Mouse (Mus musculus) olfactory bulb, adult 2 months (tissue): ENCODE measurements around the gene Necab2. TPM values are rescaled to one million over a fixed set of nuclear protein-coding genes. Genes with fewer than 3 reads are reported as not detected.

Experiments
- H3K27ac ChIP-seq: fragments of 200-500 bp; 2 replicates; pipeline ENCODE4 v1.5.1; 2012; ENCODE audit warnings: low read depth, low read length; ENCODE audit not compliant: insufficient read depth
- H3K4me1 ChIP-seq: fragments of 200-500 bp; 2 replicates; pipeline ENCODE4 v1.6.1; 2012; ENCODE audit warnings: low read length; ENCODE audit not compliant: control insufficient read depth, insufficient read depth
- H3K4me3 ChIP-seq: fragments of 200-500 bp; 2 replicates; pipeline ENCODE4 v1.5.1; 2012; ENCODE audit warnings: mild to moderate bottlenecking, low read depth, low read length, moderate library complexity; ENCODE audit not compliant: insufficient read depth
- CTCF ChIP-seq: fragments of 200-500 bp; IDR thresholded peaks from 2 replicates; pipeline ENCODE4 v1.5.1; 2012; ENCODE audit warnings: low read depth, mild to moderate bottlenecking, low read length, moderate library complexity; ENCODE audit not compliant: insufficient read depth
- POLR2A ChIP-seq: fragments of 200-500 bp; IDR thresholded peaks from 2 replicates; pipeline ENCODE4 v1.6.1; 2012; ENCODE audit warnings: mild to moderate bottlenecking, low read depth, low read length, moderate library complexity; ENCODE audit not compliant: insufficient read depth
- WGBS: fragments of 180-500 bp; shearing (Covaris S2); methylation state at CpG from one replicate; pipeline ENCODE4 v1.1.7; 2018; 5-methylcytosine and 5-hydroxymethylcytosine counted together
- polyA plus RNA-seq: library from polyadenylated mRNA; stranded (reverse); fragments of >200 nt; gene quantifications from 2 replicates; pipeline ENCODE4 v1.2.4, GENCODE M21; 2012; ENCODE audit warnings: low replicate concordance; ENCODE audit not compliant: missing spikeins, insufficient read depth, insufficient read length

Necab2 gene
- polyA plus RNA-seq, 1 experiment, result not detected

GRCm38 (mm10) chr8:119484145-119484896, 37.8 kb downstream of the Necab2 start:
- Histone ChIP-seq H3K27ac (no peak overlapping the region), H3K4me3 (no peak overlapping the region), H3K4me1 (no peaks in the 10 kb centered on the region)
- 85% methylated on average over 11 of the region's 11 CpGs for WGBS
- TF ChIP-seq POLR2A (no peak), CTCF (no peak)

GRCm38 (mm10) chr8:119487093-119487492, 40.6 kb downstream of the Necab2 start:
- 75% methylated on average over 7 of the region's 7 CpGs for WGBS
- H3K4me1 ChIP-seq, result peaks cover 9% of the 10 kb centered on the region
- H3K27ac ChIP-seq, result no peak overlapping the region
- no peak for TF ChIP-seq CTCF
- no peak for TF ChIP-seq POLR2A
- no peak overlapping the region for H3K4me3 ChIP-seq

DNA sequence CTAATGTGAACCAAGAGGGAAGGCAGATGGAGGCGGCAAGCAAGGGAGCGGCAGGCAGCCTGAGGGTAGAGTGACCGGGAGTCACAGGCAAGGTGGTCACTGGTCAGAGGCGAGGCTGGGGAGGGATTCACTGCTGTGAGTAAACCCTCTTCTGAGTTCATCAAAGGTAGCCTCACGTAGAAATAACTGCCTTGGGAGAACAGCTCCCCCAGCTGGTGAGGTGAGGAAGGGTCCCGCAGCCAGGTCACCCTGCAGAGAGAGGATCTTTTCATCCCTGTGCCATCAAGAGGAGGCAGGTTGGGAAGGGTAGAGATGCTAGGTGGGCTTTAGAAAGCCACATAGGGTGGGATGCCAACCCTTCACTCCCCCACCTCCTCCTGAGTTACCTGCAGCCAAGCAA, 50.3 kb downstream of the Necab2 start:
- TF ChIP-seq CTCF (peak; percentile 54; the same call in 1 of the 2 replicates), POLR2A (no peak)
- Histone ChIP-seq H3K4me1 (peaks cover 39% of the 10 kb centered on the region), H3K4me3 (no peak overlapping the region), H3K27ac (peak overlapping the region; percentile 46; the same call in 1 of the 2 replicates)
- 40% methylated on average over 6 of the region's 6 CpGs for whole genome bisulfite sequencing

DNA sequence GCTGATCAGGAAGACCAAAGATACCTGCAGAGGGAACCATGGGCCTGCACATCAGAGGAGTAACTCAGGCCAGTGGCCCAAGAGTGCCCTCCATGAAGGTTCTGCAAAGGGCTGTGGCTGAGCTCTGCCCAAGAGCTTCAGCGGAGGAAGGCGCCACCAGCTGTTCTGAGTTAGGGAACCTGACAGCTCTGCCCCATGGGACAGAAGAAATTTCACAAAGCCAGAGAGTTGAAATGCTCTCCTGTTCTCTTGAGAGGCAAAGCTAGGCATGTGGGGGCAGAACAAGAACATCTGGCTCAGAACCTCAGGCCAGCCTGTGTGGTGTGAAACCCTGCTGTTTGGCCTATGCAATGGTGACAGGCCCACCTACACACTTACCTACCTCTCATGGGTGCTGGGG, 53.3 kb downstream of the Necab2 start:
- peaks cover 61% of the 10 kb centered on the region for H3K4me1 ChIP-seq
- 82% methylated on average over 2 of the region's 2 CpGs for WGBS
- no peak overlapping the region for H3K4me3 ChIP-seq
- H3K27ac ChIP-seq, result no peak overlapping the region
- no peak for TF ChIP-seq CTCF
- TF ChIP-seq POLR2A, result no peak

GRCm38 (mm10) chr8:119501598-119501997, 55.1 kb downstream of the Necab2 start, which contains the start of gene Slc38a8:
Gene Slc38a8 (minus strand): TSS chr8:119501698.
- Histone ChIP-seq H3K4me1 (peaks cover 70% of the 10 kb centered on the region), H3K4me3 (no peak within 1 kb of the TSS), H3K27ac (no peak within 1 kb of the TSS)
- WGBS, result 62% methylated on average over 5 of the region's 5 CpGs
- TF ChIP-seq CTCF, result no peak
- TF ChIP-seq POLR2A, result no peak

GRCm38 (mm10) chr8:119502111-119502510, 55.6 kb downstream of the Necab2 start:
- TF ChIP-seq CTCF (no peak), POLR2A (no peak)
- no peak overlapping the region for H3K4me3 ChIP-seq
- H3K4me1 ChIP-seq, result peaks cover 66% of the 10 kb centered on the region
- no peak overlapping the region for H3K27ac ChIP-seq
- WGBS, result 75% methylated on average over 4 of the region's 4 CpGs

DNA sequence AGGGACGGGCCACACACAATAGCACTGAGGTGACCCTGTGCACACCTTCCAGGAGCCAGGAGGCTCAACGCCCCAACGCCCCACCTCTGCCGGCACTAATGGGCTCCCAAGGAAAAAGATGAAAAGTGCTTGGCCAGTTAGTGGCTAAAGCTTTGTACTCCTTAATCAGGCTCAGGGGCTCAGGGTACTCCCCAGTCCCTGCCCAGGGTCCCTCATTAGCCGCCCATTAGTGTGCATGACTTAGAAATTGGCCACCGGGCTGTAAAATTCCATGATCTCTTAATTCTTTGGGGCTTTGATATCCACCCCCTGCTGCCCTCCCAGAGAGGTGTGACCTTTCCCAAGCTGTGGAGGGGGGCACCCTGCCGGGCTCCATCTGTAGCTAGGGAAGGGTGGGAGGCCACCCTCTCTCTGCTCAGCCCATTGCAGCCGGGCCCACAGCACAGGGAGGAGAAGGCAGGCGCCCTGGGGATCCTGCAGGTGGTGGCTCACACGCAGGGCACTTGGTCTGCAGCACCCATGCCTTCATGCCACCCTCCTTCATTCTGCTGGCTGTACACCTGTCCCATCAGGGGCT, 56.8 kb downstream of the Necab2 start:
- WGBS, result 51% methylated on average over 10 of the region's 10 CpGs

GRCm38 (mm10) chr8:119505488-119505887, 59.0 kb downstream of the Necab2 start:
- no peak for TF ChIP-seq CTCF
- TF ChIP-seq POLR2A, result no peak
- WGBS, result 32% methylated on average over 9 of the region's 9 CpGs
- H3K4me1 ChIP-seq, result peaks cover 51% of the 10 kb centered on the region
- no peak overlapping the region for H3K4me3 ChIP-seq
- no peak overlapping the region for H3K27ac ChIP-seq

More for the DNA sequence above, 56.8 kb downstream of the Necab2 start:
- Histone ChIP-seq H3K4me1 (peaks cover 61% of the 10 kb centered on the region), H3K4me3 (no peak overlapping the region), H3K27ac (no peak overlapping the region)
- TF ChIP-seq POLR2A (no peak), CTCF (no peak)

DNA sequence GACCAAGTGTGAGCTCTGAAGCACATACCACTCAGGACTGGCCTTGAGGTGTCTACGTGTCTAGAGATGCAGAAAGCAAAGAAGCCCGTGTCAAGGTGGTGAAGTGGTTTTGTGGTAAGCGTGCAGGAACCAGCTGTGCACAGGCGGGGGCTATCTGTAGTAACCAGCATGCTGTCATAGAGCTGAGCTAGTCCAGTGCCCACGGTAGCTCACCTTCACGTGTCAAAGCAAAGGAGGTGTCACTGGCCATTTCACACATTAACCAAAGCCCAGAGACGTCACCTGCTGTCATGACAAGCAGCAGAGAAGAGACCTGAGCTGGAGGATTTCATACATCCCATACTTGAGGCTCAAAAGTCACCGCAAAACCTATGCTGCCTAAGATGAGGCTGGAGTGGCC, 59.6 kb downstream of the Necab2 start:
- Histone ChIP-seq H3K4me3 (no peak overlapping the region), H3K4me1 (peaks cover 48% of the 10 kb centered on the region), H3K27ac (no peak overlapping the region)
- TF ChIP-seq CTCF (no peak), POLR2A (no peak)
- 84% methylated on average over 8 of the region's 8 CpGs for WGBS
